ENCODE assay signal across 31 mouse cellular contexts in the genomic region with DNA sequence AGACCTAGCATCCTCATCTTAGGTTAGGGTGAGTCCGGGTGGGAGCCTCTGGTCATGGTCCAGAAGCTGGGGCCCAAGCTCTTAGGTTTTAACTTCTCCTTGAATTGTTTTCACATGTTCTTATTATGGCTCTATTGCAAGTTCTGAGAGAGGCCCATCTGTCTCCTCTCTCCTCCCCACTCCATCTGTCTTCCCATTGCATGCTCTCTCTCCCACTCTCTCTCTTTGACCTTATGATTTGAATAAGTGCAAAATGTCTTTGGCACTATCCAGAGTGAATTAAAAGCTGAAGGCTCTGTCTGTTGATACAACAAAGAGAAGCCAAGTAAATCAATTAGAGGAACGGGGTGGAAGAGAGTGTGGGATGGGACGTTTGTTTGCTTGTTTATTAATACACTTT.
DNase-seq lines count a peak whose midpoint lies in the region; ATAC-seq lines count a peak whose summit lies in the region.
"Had no signal": no experiment of that assay in that cellular context is flagged by ENCODE, and none has a peak within 500 bp of the region (broad histone marks: within the 10 kb centered on the region; RNA-seq: fewer than 3 reads in every experiment).

No protein-coding gene starts in this region.

- ATAC-seq in forebrain, embryonic 16.5 days: 0 out of 2 replicates have a peak, but pooled peaks have one; percentile 18
- no peak for ATAC-seq in forebrain, embryonic 13.5 days
- ATAC-seq in midbrain, embryonic 16.5 days: no peak
- no peak for ATAC-seq in kidney, embryonic 15.5 days (replicated peaks; ENCODE audit: low FRiP score)
- ATAC-seq: CD4-positive, CD25-positive, alpha-beta regulatory T cell, adult 4 months; forebrain, embryonic 15.5 days; hindbrain, postnatal 0 days; intestine, embryonic 16.5 days; midbrain, embryonic 13.5 days had no signal

- H3K36me3 ChIP-seq in forebrain, embryonic 16.5 days (ENCODE audit: control insufficient read depth, insufficient read depth): no peaks in the 10 kb centered on the region
- H3K36me3 ChIP-seq in forebrain, embryonic 13.5 days (ENCODE audit: poor library complexity, severe bottlenecking): no peaks in the 10 kb centered on the region
- H3K36me3 ChIP-seq in midbrain, embryonic 16.5 days (ENCODE audit: control insufficient read depth, insufficient read depth, low read length): no peaks in the 10 kb centered on the region
- no peaks in the 10 kb centered on the region for H3K36me3 ChIP-seq in kidney, embryonic 15.5 days
- H3K36me3 ChIP-seq: embryonic facial prominence, embryonic 12.5 days; forebrain, embryonic 15.5 days; heart, embryonic 13.5 days; limb, embryonic 12.5 days; lung, embryonic 15.5 days; midbrain, embryonic 13.5 days; neural tube, embryonic 12.5 days had no signal

- no peak overlapping the region for H3K4me3 ChIP-seq in forebrain, embryonic 16.5 days (replicated peaks; ENCODE audit: low read length)
- no peak overlapping the region for H3K4me3 ChIP-seq in forebrain, embryonic 13.5 days
- no peak overlapping the region for H3K4me3 ChIP-seq in midbrain, embryonic 16.5 days (ENCODE audit: low read depth, low read length)
- no peak overlapping the region for H3K4me3 ChIP-seq in kidney, embryonic 15.5 days (replicated peaks)
- H3K4me3 ChIP-seq: embryonic facial prominence, embryonic 12.5 days; forebrain, embryonic 15.5 days; heart, adult 2 months; heart, embryonic 13.5 days; limb, embryonic 12.5 days; lung, embryonic 15.5 days; megakaryocyte, embryonic 14.5 days; midbrain, embryonic 13.5 days; neural tube, embryonic 12.5 days had no signal

- no peak overlapping the region for H3K4me2 ChIP-seq in forebrain, embryonic 16.5 days (ENCODE audit: low read length)
- H3K4me2 ChIP-seq in forebrain, embryonic 13.5 days: no peak overlapping the region
- H3K4me2 ChIP-seq in midbrain, embryonic 16.5 days (ENCODE audit: low read length): no peak overlapping the region
- H3K4me2 ChIP-seq in kidney, embryonic 15.5 days: no peak overlapping the region
- H3K4me2 ChIP-seq: embryonic facial prominence, embryonic 12.5 days; forebrain, embryonic 15.5 days; heart, embryonic 13.5 days; limb, embryonic 12.5 days; liver, embryonic 11.5 days; lung, embryonic 15.5 days; midbrain, embryonic 13.5 days; neural tube, embryonic 12.5 days had no signal

- H3K9ac ChIP-seq in forebrain, embryonic 16.5 days (replicated peaks; ENCODE audit: low read depth, low read length): no peak overlapping the region
- no peak overlapping the region for H3K9ac ChIP-seq in forebrain, embryonic 13.5 days
- no peak overlapping the region for H3K9ac ChIP-seq in midbrain, embryonic 16.5 days (ENCODE audit: low read depth, low read length)
- no peak overlapping the region for H3K9ac ChIP-seq in kidney, embryonic 15.5 days
- H3K9ac ChIP-seq: embryonic facial prominence, embryonic 12.5 days; forebrain, embryonic 15.5 days; heart, embryonic 13.5 days; limb, embryonic 12.5 days; lung, embryonic 15.5 days; midbrain, embryonic 13.5 days; neural tube, embryonic 12.5 days had no signal

- intact Hi-C loops in left cerebral cortex, postnatal 25 days (cut with DNase I): no loop called here

- 63% methylated on average over 3 of the region's 3 CpGs for WGBS in forebrain, embryonic 16.5 days
- 77% methylated on average over 3 of the region's 3 CpGs for WGBS in forebrain, embryonic 13.5 days
- WGBS in midbrain, embryonic 16.5 days: 78% methylated on average over 3 of the region's 3 CpGs
- 76% methylated on average over 3 of the region's 3 CpGs for WGBS in kidney, embryonic 15.5 days

- no peak overlapping the region for H3K27ac ChIP-seq in forebrain, embryonic 16.5 days (ENCODE audit: low read length)
- H3K27ac ChIP-seq in forebrain, embryonic 13.5 days: no peak overlapping the region
- H3K27ac ChIP-seq in midbrain, embryonic 16.5 days (ENCODE audit: low read length): no peak overlapping the region
- H3K27ac ChIP-seq in kidney, embryonic 15.5 days: no peak overlapping the region
- H3K27ac ChIP-seq: embryonic facial prominence, embryonic 12.5 days; forebrain, embryonic 15.5 days; heart, adult 2 months; heart, embryonic 13.5 days; hindbrain, postnatal 0 days; limb, embryonic 12.5 days; lung, embryonic 15.5 days; midbrain, embryonic 13.5 days; neural tube, embryonic 12.5 days had no signal

- H3K27me3 ChIP-seq in forebrain, embryonic 16.5 days (replicated peaks; ENCODE audit: control insufficient read depth, insufficient read depth, low read length): no peaks in the 10 kb centered on the region
- no peaks in the 10 kb centered on the region for H3K27me3 ChIP-seq in forebrain, embryonic 13.5 days
- no peaks in the 10 kb centered on the region for H3K27me3 ChIP-seq in midbrain, embryonic 16.5 days (ENCODE audit: control insufficient read depth, insufficient read depth, low read depth, low read length)
- no peaks in the 10 kb centered on the region for H3K27me3 ChIP-seq in kidney, embryonic 15.5 days
- H3K27me3 ChIP-seq: embryonic facial prominence, embryonic 12.5 days; forebrain, embryonic 15.5 days; heart, embryonic 13.5 days; limb, embryonic 12.5 days; lung, embryonic 15.5 days; megakaryocyte, embryonic 14.5 days; midbrain, embryonic 13.5 days; neural tube, embryonic 12.5 days had no signal

- no peaks in the 10 kb centered on the region for H3K9me3 ChIP-seq in forebrain, embryonic 16.5 days (ENCODE audit: control insufficient read depth, low read length)
- no peaks in the 10 kb centered on the region; the same call in 1 of the 2 replicates for H3K9me3 ChIP-seq in forebrain, embryonic 13.5 days (replicated peaks)
- H3K9me3 ChIP-seq in midbrain, embryonic 16.5 days (replicated peaks; ENCODE audit: control insufficient read depth, low read length, poor library complexity, severe bottlenecking): no peaks in the 10 kb centered on the region
- no peaks in the 10 kb centered on the region for H3K9me3 ChIP-seq in kidney, embryonic 15.5 days (replicated peaks)
- H3K9me3 ChIP-seq: embryonic facial prominence, embryonic 12.5 days; forebrain, embryonic 15.5 days; heart, embryonic 13.5 days; limb, embryonic 12.5 days; lung, embryonic 15.5 days; neural tube, embryonic 12.5 days had no signal

- DNase-seq in left cerebral cortex, postnatal 25 days (ENCODE audit: low spot score in 2 of 2): peak; percentile 32 to 45
- no peak for DNase-seq in left cerebral cortex, adult 18-20 months (ENCODE audit: low spot score in 2 of 2)
- DNase-seq in layer of hippocampus, adult 9-10 months (ENCODE audit: low spot score): peak; percentile 63
- DNase-seq in lung, postnatal 25 days (ENCODE audit: low spot score): peak; percentile 8
- DNase-seq: adrenal gland, postnatal 36 days; cerebellum, adult 11-12 months; gastrocnemius, postnatal 36 days; heart, adult 2 months; heart, postnatal 14 days; kidney, postnatal 36 days; retina, postnatal 1 day; right cerebral cortex, postnatal 25 days; spleen, adult 18-20 months; thymus, adult 18-20 months; thymus, postnatal 36 days had no signal

- no peaks in the 10 kb centered on the region for H3K4me1 ChIP-seq in forebrain, embryonic 16.5 days (replicated peaks; ENCODE audit: control insufficient read depth, insufficient read depth, low read length)
- H3K4me1 ChIP-seq in forebrain, embryonic 13.5 days: no peaks in the 10 kb centered on the region
- H3K4me1 ChIP-seq in midbrain, embryonic 16.5 days (ENCODE audit: control insufficient read depth, insufficient read depth, low read length): no peaks in the 10 kb centered on the region
- no peaks in the 10 kb centered on the region for H3K4me1 ChIP-seq in kidney, embryonic 15.5 days
- H3K4me1 ChIP-seq: embryonic facial prominence, embryonic 12.5 days; forebrain, embryonic 15.5 days; heart, embryonic 13.5 days; limb, embryonic 12.5 days; lung, embryonic 15.5 days; megakaryocyte, embryonic 14.5 days; midbrain, embryonic 13.5 days; neural tube, embryonic 12.5 days had no signal

Comparison
In these comparisons a context has a peak if more than half of its experiments do, and no peak if none do; other contexts are left out.
1. DNase-seq: peak in left cerebral cortex, postnatal 25 days (2 of 2), layer of hippocampus, adult 9-10 months (single experiment) and lung, postnatal 25 days (single experiment); none in left cerebral cortex, adult 18-20 months (0 of 2).